Mouse (Mus musculus) forebrain, embryonic 11.5 days (tissue): ENCODE data around the gene Tcp1. TPM values are rescaled to one million over a fixed set of nuclear protein-coding genes. Genes with fewer than 3 reads are reported as not detected.

Source experiments
- ATAC-seq: fragments of 200-750 bp; cut with Nextera tagmentation; replicated peaks from 2 replicates; pipeline ENCODE4 v1.8.0; 2017; ENCODE audit warnings: moderate TSS enrichment; ENCODE audit not compliant: low FRiP score
- DNase-seq: peaks from one replicate; pipeline ENCODE4 v3.0.0-alpha.2; 2017; ENCODE audit warnings: low spot score
- H3K27ac ChIP-seq: fragments of 300-500 bp; sonication (generic); 2 replicates; pipeline ENCODE4 v1.5.1; 2014; ENCODE audit warnings: low read depth, low read length
- H3K27me3 ChIP-seq: fragments of 300-500 bp; sonication (generic); 2 replicates; pipeline ENCODE4 v1.6.1; 2014; ENCODE audit warnings: mild to moderate bottlenecking, low read length, mixed read lengths; ENCODE audit not compliant: control insufficient read depth, insufficient read depth
- H3K36me3 ChIP-seq: fragments of 300-500 bp; sonication (generic); 2 replicates; pipeline ENCODE4 v1.6.1; 2014; ENCODE audit warnings: mild to moderate bottlenecking, low read length, moderate library complexity, mixed read lengths; ENCODE audit not compliant: control insufficient read depth, insufficient read depth
- H3K4me1 ChIP-seq: fragments of 300-500 bp; sonication (generic); replicated peaks from 2 replicates; pipeline ENCODE4 v1.6.1; 2014; ENCODE audit warnings: low read length, mixed read lengths; ENCODE audit not compliant: control insufficient read depth, insufficient read depth
- H3K4me2 ChIP-seq: fragments of 300-500 bp; sonication (generic); 2 replicates; pipeline ENCODE4 v1.6.1; 2014; ENCODE audit warnings: low read depth, mild to moderate bottlenecking, low read length, moderate library complexity, mixed read lengths; ENCODE audit not compliant: severe bottlenecking
- H3K4me3 ChIP-seq: fragments of 300-500 bp; sonication (generic); 2 replicates; pipeline ENCODE4 v1.5.1; 2014; ENCODE audit warnings: low read depth, low read length
- H3K9ac ChIP-seq: fragments of 300-500 bp; sonication (generic); 2 replicates; pipeline ENCODE4 v1.6.1; 2014; ENCODE audit warnings: low read length
- H3K9me3 ChIP-seq: fragments of 300-500 bp; sonication (generic); 2 replicates; pipeline ENCODE4 v1.6.1; 2016; ENCODE audit warnings: low read length, mixed read lengths; ENCODE audit not compliant: control insufficient read depth
- WGBS: fragments of 180-500 bp; shearing (Covaris S2); extraction: QIAGEN DNeasy Blood & Tissue Kit; methylation state at CpG from one replicate; pipeline ENCODE4 v1.1.7; 2014; 5-methylcytosine and 5-hydroxymethylcytosine counted together
- polyA plus RNA-seq: library from polyadenylated mRNA; unstranded; fragments of >200 nt; fragmentation: Nextera tagmentation; extraction: Ambion mirVana; gene quantifications from 2 replicates; pipeline ENCODE4 v1.2.1, GENCODE M21; 2014

Gene Tcp1
- polyA plus RNA-seq, 1 experiment from 2014 or later = 535 TPM

GRCm38 (mm10) chr17:12973851-12974250 is 58.4 kb downstream of the Tcp1 start:
- H3K9me3 ChIP-seq = no peaks in the 10 kb centered on the region
- H3K4me3 ChIP-seq = no peak overlapping the region
- no peak overlapping the region for H3K9ac ChIP-seq
- H3K4me2 ChIP-seq = no peak overlapping the region
- no peak for DNase-seq
- H3K27ac ChIP-seq = no peak overlapping the region
- H3K36me3 ChIP-seq = peaks cover 4% of the 10 kb centered on the region; the same call in 1 of the 2 replicates
- no peaks in the 10 kb centered on the region for H3K27me3 ChIP-seq
- 89% methylated on average over 2 of the region's 2 CpGs for WGBS
- H3K4me1 ChIP-seq = no peaks in the 10 kb centered on the region
- no peak for ATAC-seq

Other genes with a start within 250 kb of the Tcp1 start
- not detected in 2 replicates for gene Slc22a1, start 239.9 kb upstream of the Tcp1 start, polyA plus RNA-seq
- gene Igf2r, start 146.0 kb upstream of the Tcp1 start, polyA plus RNA-seq = 21.0 and 21.7 TPM in 2 replicates
- gene Mas1, start 47.6 kb upstream of the Tcp1 start, polyA plus RNA-seq = 0.29 TPM in 1 of 2 replicates, not detected in the other
- not detected in 2 replicates for gene Mrgprh, start 39.7 kb upstream of the Tcp1 start, polyA plus RNA-seq
- gene Pnldc1, start 5.5 kb upstream of the Tcp1 start, polyA plus RNA-seq = 1.8 and 2.3 TPM in 2 replicates
- gene Mrpl18, start 644 bp downstream of the Tcp1 start, polyA plus RNA-seq = 172 and 187 TPM in 2 replicates
- 0.87 and 1.3 TPM in 2 replicates for gene Acat3, start 24.9 kb downstream of the Tcp1 start, polyA plus RNA-seq
- 324 and 345 TPM in 2 replicates for gene Acat2, start 45.0 kb downstream of the Tcp1 start, polyA plus RNA-seq
- gene Wtap, start 78.5 kb downstream of the Tcp1 start, polyA plus RNA-seq = 140 and 141 TPM in 2 replicates
- gene Sod2, start 91.1 kb downstream of the Tcp1 start, polyA plus RNA-seq = 107 and 115 TPM in 2 replicates
- 0.23 TPM in 1 of 2 replicates, not detected in the other for gene Gpr31b, start 136.6 kb downstream of the Tcp1 start, polyA plus RNA-seq
- gene Tcp10b, start 145.4 kb downstream of the Tcp1 start, polyA plus RNA-seq = 0.16 TPM in 1 of 2 replicates, not detected in the other
- not detected in 2 replicates for gene Unc93a, start 216.1 kb downstream of the Tcp1 start, polyA plus RNA-seq